Mouse (Mus musculus) kidney, postnatal 14 days (tissue): ENCODE measurements around the gene Schip1.
"Not testable (repeated sequence)": the region's sequence is repeated elsewhere in the genome, so short reads cannot be mapped to it uniquely, and the experiment has no call there.

Experiments
- DNase-seq: peaks from one replicate; pipeline ENCODE4 v3.0.0; 2022; ENCODE audit warnings: mixed read lengths

The Schip1 gene

GRCm38 (mm10) chr3:68064731-68065130, at the start of gene Schip1:
Schip1 (plus strand) TSS chr3:68064802.
- DNase-seq = peak; percentile 66

GRCm38 (mm10) chr3:68015786-68016185, 48.8 kb upstream of the Schip1 start:
- DNase-seq = no peak

- no peak for DNase-seq
Observed at GRCm38 (mm10) chr3:68019401-68019800, 45.2 kb upstream of the Schip1 start.

GRCm38 (mm10) chr3:68036097-68036496, 28.5 kb upstream of the Schip1 start:
- no peak for DNase-seq

GRCm38 (mm10) chr3:68042951-68043350, 21.7 kb upstream of the Schip1 start:
- no peak for DNase-seq

GRCm38 (mm10) chr3:68045475-68046416, 18.9 kb upstream of the Schip1 start:
- DNase-seq = peak; percentile 30

GRCm38 (mm10) chr3:68053538-68053937, 11.1 kb upstream of the Schip1 start:
- DNase-seq = no peak

- DNase-seq = no peak
Observed at GRCm38 (mm10) chr3:68055071-68055470, 9.5 kb upstream of the Schip1 start.

GRCm38 (mm10) chr3:68056373-68057275, 8.0 kb upstream of the Schip1 start:
- DNase-seq = peak; percentile 76

GRCm38 (mm10) chr3:68059162-68059800, 5.3 kb upstream of the Schip1 start:
- peak; percentile 15 for DNase-seq

- peak; percentile 8 for DNase-seq
Observed at GRCm38 (mm10) chr3:68071395-68072386, 7.1 kb downstream of the Schip1 start.

- DNase-seq = no peak
Observed at GRCm38 (mm10) chr3:68077406-68077805, 12.8 kb downstream of the Schip1 start.

GRCm38 (mm10) chr3:68085024-68085423, 20.4 kb downstream of the Schip1 start:
- DNase-seq = no peak

- DNase-seq = no peak
Observed at GRCm38 (mm10) chr3:68092108-68092507, 27.5 kb downstream of the Schip1 start.

- no peak for DNase-seq
Observed at GRCm38 (mm10) chr3:68096724-68097431, 32.3 kb downstream of the Schip1 start.

- not testable (repeated sequence) for DNase-seq
Observed at GRCm38 (mm10) chr3:68099561-68099960, 35.0 kb downstream of the Schip1 start.

GRCm38 (mm10) chr3:68101343-68101742, 36.7 kb downstream of the Schip1 start:
- DNase-seq = no peak

GRCm38 (mm10) chr3:68105081-68105685, 40.6 kb downstream of the Schip1 start:
- DNase-seq = no peak

- DNase-seq = peak; percentile 14
Observed at GRCm38 (mm10) chr3:68121338-68121737, 56.7 kb downstream of the Schip1 start.

GRCm38 (mm10) chr3:68126284-68126856, 61.8 kb downstream of the Schip1 start:
- DNase-seq = no peak
